Mouse (Mus musculus) small intestine, adult 2 months (tissue): ENCODE measurements around the gene Arpc3. TPM values are rescaled to one million over a fixed set of nuclear protein-coding genes. Genes with fewer than 3 reads are reported as not detected.

Experiments used
- H3K27ac ChIP-seq: fragments of 200-500 bp; 2 replicates; pipeline ENCODE4 v1.5.1; 2012; ENCODE audit warnings: low read depth, low read length, control low read depth, inconsistent platforms; ENCODE audit not compliant: insufficient read depth
- H3K27me3 ChIP-seq: fragments of 200-500 bp; 2 replicates; pipeline ENCODE4 v1.6.1; 2012; ENCODE audit warnings: mild to moderate bottlenecking, moderate library complexity, low read length, inconsistent platforms; ENCODE audit not compliant: control insufficient read depth, insufficient read depth
- H3K36me3 ChIP-seq: fragments of 200-500 bp; 2 replicates; pipeline ENCODE4 v1.6.1; 2012; ENCODE audit warnings: mild to moderate bottlenecking, low read length, control low read depth, inconsistent platforms; ENCODE audit not compliant: control insufficient read depth, insufficient read depth
- H3K4me1 ChIP-seq: fragments of 200-500 bp; 2 replicates; pipeline ENCODE4 v1.6.1; 2012; ENCODE audit warnings: low read length, inconsistent platforms, mixed read lengths; ENCODE audit not compliant: control insufficient read depth, insufficient read depth, insufficient read length
- H3K4me3 ChIP-seq: fragments of 200-500 bp; 2 replicates; pipeline ENCODE4 v1.5.1; 2012; ENCODE audit warnings: low read depth, mild to moderate bottlenecking, control low read depth, inconsistent platforms, low read length, moderate library complexity
- CTCF ChIP-seq: fragments of 200-500 bp; IDR thresholded peaks from 2 replicates; pipeline ENCODE4 v1.5.1; 2012; ENCODE audit warnings: low read depth, mild to moderate bottlenecking, control low read depth, inconsistent platforms, low read length, moderate library complexity, mixed read lengths; ENCODE audit not compliant: insufficient replicate concordance, insufficient read length; ENCODE audit errors: extremely low read depth
- POLR2A ChIP-seq: fragments of 200-500 bp; IDR thresholded peaks from 2 replicates; pipeline ENCODE4 v1.6.1; 2012; ENCODE audit warnings: low read depth, mild to moderate bottlenecking, control low read depth, inconsistent platforms, low read length, moderate library complexity
- WGBS: fragments of 180-500 bp; shearing (Covaris S2); methylation state at CpG from one replicate; pipeline ENCODE4 v1.1.7; 2018; 5-methylcytosine and 5-hydroxymethylcytosine counted together
- polyA plus RNA-seq: library from polyadenylated mRNA; depleted of rRNA; stranded (reverse); fragments of >200 nt; gene quantifications from 2 replicates; pipeline ENCODE4 v1.2.3, GENCODE M21; 2012

Gene Arpc3
- polyA plus RNA-seq, 1 experiment = 105 TPM

- 88% methylated on average over 5 of the region's 5 CpGs for WGBS
- TF ChIP-seq CTCF = no peak
- TF ChIP-seq POLR2A = no peak
- Histone ChIP-seq H3K4me1 (peaks cover 8% of the 10 kb centered on the region), H3K27ac (no peak overlapping the region), H3K36me3 (peaks cover 2% of the 10 kb centered on the region; the same call in 1 of the 2 replicates), H3K27me3 (no peaks in the 10 kb centered on the region), H3K4me3 (no peak overlapping the region)
Measured at GRCm38 (mm10) chr5:122390006-122390405, 1.7 kb upstream of the Arpc3 start.

- Histone ChIP-seq H3K4me1 (peaks cover 8% of the 10 kb centered on the region), H3K27me3 (no peaks in the 10 kb centered on the region), H3K27ac (no peak overlapping the region), H3K4me3 (no peak overlapping the region), H3K36me3 (peaks cover 2% of the 10 kb centered on the region; the same call in 1 of the 2 replicates)
- no peak for TF ChIP-seq POLR2A
- TF ChIP-seq CTCF = no peak
Measured at GRCm38 (mm10) chr5:122390671-122391070, 1.0 kb upstream of the Arpc3 start.

- Histone ChIP-seq H3K4me3 (no peak overlapping the region), H3K36me3 (peaks cover 2% of the 10 kb centered on the region; the same call in 1 of the 2 replicates), H3K27me3 (no peaks in the 10 kb centered on the region), H3K4me1 (peaks cover 8% of the 10 kb centered on the region), H3K27ac (no peak overlapping the region)
- no peak for TF ChIP-seq POLR2A
- no peak for TF ChIP-seq CTCF
- 46% methylated on average over 16 of the region's 16 CpGs for WGBS
Measured at GRCm38 (mm10) chr5:122391178-122391785, 396 bp upstream of the Arpc3 start.

GRCm38 (mm10) chr5:122392227-122393004, 738 bp downstream of the Arpc3 start:
- peak overlapping the region; percentile 78 for H3K27ac ChIP-seq
- peak overlapping the region; percentile 92 for H3K4me3 ChIP-seq
- 3% methylated on average over 19 of the region's 19 CpGs for WGBS
- H3K27me3 ChIP-seq = no peaks in the 10 kb centered on the region
- peaks cover 10% of the 10 kb centered on the region for H3K4me1 ChIP-seq
- TF ChIP-seq POLR2A (no peak), CTCF (no peak)
- H3K36me3 ChIP-seq = peaks cover 12% of the 10 kb centered on the region

- H3K4me3 ChIP-seq = no peak overlapping the region
- WGBS = 52% methylated on average over 2 of the region's 2 CpGs
- H3K27ac ChIP-seq = no peak overlapping the region
- H3K27me3 ChIP-seq = no peaks in the 10 kb centered on the region
- TF ChIP-seq POLR2A (no peak), CTCF (peak; percentile 74; the same call in 1 of the 2 replicates)
- H3K4me1 ChIP-seq = peaks cover 10% of the 10 kb centered on the region
- H3K36me3 ChIP-seq = peaks cover 20% of the 10 kb centered on the region
Measured at GRCm38 (mm10) chr5:122393887-122394286, 2.2 kb downstream of the Arpc3 start.

GRCm38 (mm10) chr5:122396791-122397190, 5.1 kb downstream of the Arpc3 start:
- H3K4me3 ChIP-seq = peak overlapping the region; percentile 21; the same call in 1 of the 2 replicates
- peaks cover 10% of the 10 kb centered on the region for H3K4me1 ChIP-seq
- H3K27ac ChIP-seq = peak overlapping the region; percentile 51
- WGBS = 70% methylated on average over 10 of the region's 10 CpGs
- no peaks in the 10 kb centered on the region for H3K27me3 ChIP-seq
- peaks cover 38% of the 10 kb centered on the region for H3K36me3 ChIP-seq
- no peak for TF ChIP-seq CTCF
- no peak for TF ChIP-seq POLR2A

- no peak overlapping the region for H3K4me3 ChIP-seq
- H3K36me3 ChIP-seq = peaks cover 45% of the 10 kb centered on the region
- peak overlapping the region; percentile 51 for H3K27ac ChIP-seq
- H3K27me3 ChIP-seq = no peaks in the 10 kb centered on the region
- H3K4me1 ChIP-seq = peaks cover 9% of the 10 kb centered on the region
- no peak for TF ChIP-seq POLR2A
- no peak for TF ChIP-seq CTCF
- 86% methylated on average over 8 of the region's 8 CpGs for WGBS
Measured at GRCm38 (mm10) chr5:122397495-122397894, 5.8 kb downstream of the Arpc3 start.
